1 mouse cellular context compared by ENCODE assay signal in genomic region chr8:70500386-70501301, GRCm38 (mm10).
TF ChIP-seq lines count a peak whose summit lies in the region.

No protein-coding gene starts in this region.

TF ChIP-seq in CH12.LX, 34 proteins besides CTCF, POLR2A, EP300 and RAD21:
- TF ChIP-seq MYC (IDR thresholded peaks at IDR 0.05; ENCODE audit: low read depth, low read length) (no peak), BHLHE40 (IDR thresholded peaks at IDR 0.05; ENCODE audit: low read depth, low read length) (peak; percentile 79), ETS1 (conservative IDR thresholded peaks at IDR 0.05; ENCODE audit: low read depth, low read length) (no peak), HCFC1 (IDR thresholded peaks at IDR 0.05; ENCODE audit: low read depth, low read length) (no peak), POLR2AphosphoS2 (IDR thresholded peaks at IDR 0.05; ENCODE audit: low read depth, low read length) (no peak), MXI1 (IDR thresholded peaks at IDR 0.05; ENCODE audit: low read depth, low read length) (no peak), MAX (IDR thresholded peaks at IDR 0.05; ENCODE audit: low read length) (no peak)
